ENCODE assay signal across 9 mouse cellular contexts in the genomic region with DNA sequence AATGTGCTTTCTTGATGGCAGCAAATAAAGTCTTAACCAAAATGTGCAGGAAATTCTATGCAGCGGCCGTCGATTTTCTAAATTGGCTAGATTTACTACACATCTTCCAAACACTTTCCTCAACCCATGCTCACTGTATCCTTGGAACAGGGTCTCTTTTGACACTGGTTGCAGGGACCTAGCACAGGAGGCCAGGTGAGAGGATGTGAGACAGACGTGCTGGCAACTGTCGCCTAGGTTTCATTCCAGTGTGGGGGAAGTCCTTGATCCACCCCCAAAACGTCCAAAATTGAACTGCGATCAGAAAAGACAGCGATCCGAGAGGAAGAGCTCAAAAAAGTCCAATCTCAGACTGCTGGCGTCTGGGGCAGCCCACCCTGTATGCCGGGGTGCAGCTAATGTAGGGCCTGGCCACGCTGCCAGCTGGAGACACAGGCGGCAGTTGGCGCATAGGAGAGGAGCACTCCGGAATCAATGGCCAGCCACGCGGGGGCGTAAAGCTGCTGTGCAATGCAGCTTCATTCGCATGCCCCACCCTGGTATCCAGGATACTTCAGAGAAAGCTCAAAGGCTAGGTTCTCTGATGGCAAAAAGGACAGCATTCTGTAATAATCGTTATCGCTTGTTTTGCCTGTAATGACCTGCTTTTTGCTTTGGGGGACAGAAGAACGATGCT. TPM values are rescaled to one million over a fixed set of nuclear protein-coding genes. Genes with fewer than 3 reads are reported as not detected.
A peak's percentile ranks its signal among the peaks of the same experiment; 100 is the strongest.
DNase-seq lines count a peak whose midpoint lies in the region; ATAC-seq and TF ChIP-seq lines count a peak whose summit lies in the region.
"Had no signal": no experiment of that assay in that cellular context is flagged by ENCODE, and none has a peak within 500 bp of the region (broad histone marks: within the 10 kb centered on the region; RNA-seq: fewer than 3 reads in every experiment).

No protein-coding gene starts in this region.

- H3K36me3 ChIP-seq in forebrain, embryonic 15.5 days: no peaks in the 10 kb centered on the region

- DNase-seq in c-Kit-positive CD71-positive TER-119-positive erythroid progenitor cells, embryonic 14.5 days (ENCODE audit: low spot score): peak; percentile 30
- DNase-seq in heart, postnatal 25 days (ENCODE audit: low spot score): peak; percentile 45
- DNase-seq in layer of hippocampus, adult 2 months (ENCODE audit: low spot score in 2 of 2): peak; percentile 61 to 63
- DNase-seq in lung, adult 2 months: peak; percentile 56
- DNase-seq in thymus, adult 18-20 months: peak; percentile 28 to 43

- WGBS in forebrain, embryonic 15.5 days: 23% methylated on average over 22 of the region's 22 CpGs
- WGBS in lung, adult 2 months: 19% methylated on average over 22 of the region's 22 CpGs
- WGBS in olfactory bulb, adult 2 months: 16% methylated on average over 22 of the region's 22 CpGs

- peaks cover 15% of the 10 kb centered on the region for H3K4me1 ChIP-seq in forebrain, embryonic 15.5 days
- no peaks in the 10 kb centered on the region for H3K4me1 ChIP-seq in lung, adult 2 months (ENCODE audit: control insufficient read depth, insufficient read depth, low read length)
- H3K4me1 ChIP-seq in olfactory bulb, adult 2 months (ENCODE audit: control insufficient read depth, insufficient read depth, low read length): peaks cover 4% of the 10 kb centered on the region

- TF ChIP-seq CTCF in layer of hippocampus, adult 2 months (conservative IDR thresholded peaks at IDR 0.05): peak; percentile 71
- TF ChIP-seq CTCF in lung, adult 2 months (IDR thresholded peaks at IDR 0.05; ENCODE audit: insufficient read depth, low read length): peak; percentile 58
- peak; percentile 50; the same call in 1 of the 2 replicates for TF ChIP-seq CTCF in olfactory bulb, adult 2 months (IDR thresholded peaks at IDR 0.05; ENCODE audit: insufficient read depth, low read depth, low read length)

- ATAC-seq in CD4-positive, CD25-positive, alpha-beta regulatory T cell, adult 4 months: peak; percentile 43
- ATAC-seq in forebrain, embryonic 15.5 days (replicated peaks): peak; percentile 88

- H3K9me3 ChIP-seq in forebrain, embryonic 15.5 days: no peaks in the 10 kb centered on the region

- 0 out of 2 replicates have a peak overlapping the region, but pooled peaks have one; percentile 2 for H3K4me3 ChIP-seq in forebrain, embryonic 15.5 days
- peak overlapping the region; percentile 44 for H3K4me3 ChIP-seq in layer of hippocampus, adult 2 months
- no peak overlapping the region for H3K4me3 ChIP-seq in lung, adult 2 months (replicated peaks; ENCODE audit: extremely low read depth, low read depth, low read length)
- H3K4me3 ChIP-seq in olfactory bulb, adult 2 months (ENCODE audit: insufficient read depth, low read depth, low read length): peak overlapping the region; percentile 28

- no peaks in the 10 kb centered on the region for H3K27me3 ChIP-seq in forebrain, embryonic 15.5 days

- peak overlapping the region; percentile 43 for H3K4me2 ChIP-seq in forebrain, embryonic 15.5 days (replicated peaks)

- no peak for TF ChIP-seq POLR2A in lung, adult 2 months (IDR thresholded peaks at IDR 0.05; ENCODE audit: borderline replicate concordance, extremely low read depth, low read depth, low read length)
- TF ChIP-seq POLR2A in olfactory bulb, adult 2 months (IDR thresholded peaks at IDR 0.05; ENCODE audit: insufficient read depth, low read depth, low read length): no peak

- intact Hi-C loops in heart, postnatal 25 days (cut with DNase I): no loop called here

- H3K9ac ChIP-seq in forebrain, embryonic 15.5 days (replicated peaks): peak overlapping the region; percentile 33; the same call in 1 of the 2 replicates

- no peak overlapping the region for H3K27ac ChIP-seq in forebrain, embryonic 15.5 days (replicated peaks)
- H3K27ac ChIP-seq in layer of hippocampus, adult 2 months: no peak overlapping the region
- no peak overlapping the region for H3K27ac ChIP-seq in olfactory bulb, adult 2 months (ENCODE audit: insufficient read depth, low read depth, low read length)

RNA-seq across cellular contexts. Expression of gene Trappc3l, which starts 3.6 kb away (rescaled TPM):
- not detected for polyA plus RNA-seq in CD4-positive, CD25-positive, alpha-beta regulatory T cell, adult 4 months (2017; shearing (Covaris generic))
- not detected in 2 replicates for polyA plus RNA-seq in forebrain, embryonic 15.5 days (2015; fragmentation: Nextera tagmentation; extraction: Ambion mirVana)
- total RNA-seq in heart, postnatal 25 days (2021): not detected
- under 1 TPM in 1 of 2 experiments, not detected in 1; 0.39 TPM for total RNA-seq in layer of hippocampus, adult 2 months (2021)
- not detected in 2 replicates for polyA plus RNA-seq in lung, adult 2 months (2012; rRNA removed)
- polyA plus RNA-seq in olfactory bulb, adult 2 months (2012; ENCODE audit: insufficient read depth, insufficient read length, low replicate concordance, missing spikeins): not detected in 2 replicates
- total RNA-seq: adrenal gland, postnatal 4 days had no signal

RNA-seq across cellular contexts. Expression of gene Calhm4, which starts 10.3 kb away (rescaled TPM):
- not detected for polyA plus RNA-seq in CD4-positive, CD25-positive, alpha-beta regulatory T cell, adult 4 months (2017; shearing (Covaris generic))
- not detected in 2 replicates for polyA plus RNA-seq in forebrain, embryonic 15.5 days (2015; fragmentation: Nextera tagmentation; extraction: Ambion mirVana)
- total RNA-seq in heart, postnatal 25 days (2021): not detected
- not detected for total RNA-seq in layer of hippocampus, adult 2 months (2021)
- not detected in 2 replicates for polyA plus RNA-seq in lung, adult 2 months (2012; rRNA removed)
- polyA plus RNA-seq in olfactory bulb, adult 2 months (2012; ENCODE audit: insufficient read depth, insufficient read length, low replicate concordance, missing spikeins): not detected in 2 replicates
- total RNA-seq: adrenal gland, postnatal 4 days had no signal

RNA-seq across cellular contexts. Expression of gene Rwdd1, which starts 14.3 kb away (rescaled TPM):
- 10 to 100 TPM; 50.7 to 77.2 TPM for polyA plus RNA-seq in CD4-positive, CD25-positive, alpha-beta regulatory T cell, adult 4 months (2017; shearing (Covaris generic))
- 127 and 131 TPM in 2 replicates for polyA plus RNA-seq in forebrain, embryonic 15.5 days (2015; fragmentation: Nextera tagmentation; extraction: Ambion mirVana)
- 100 to 1,000 TPM; 125 to 128 TPM for total RNA-seq in heart, postnatal 25 days (2021)
- 100 to 1,000 TPM in 1 of 2 experiments, 10 to 100 TPM in 1; 94.7 to 112 TPM for total RNA-seq in layer of hippocampus, adult 2 months (2021)
- 24.5 and 42.9 TPM in 2 replicates for polyA plus RNA-seq in lung, adult 2 months (2012; rRNA removed)
- polyA plus RNA-seq in olfactory bulb, adult 2 months (2012; ENCODE audit: insufficient read depth, insufficient read length, low replicate concordance, missing spikeins): not detected in 2 replicates
